Mouse (Mus musculus): ENCODE results near the gene B230118H07Rik. TPM values are rescaled to one million over a fixed set of nuclear protein-coding genes. Genes with fewer than 3 reads are reported as not detected.
"Not testable (repeated sequence)": the region's sequence is repeated elsewhere in the genome, so short reads cannot be mapped to it uniquely, and the experiment has no call there.

The B230118H07Rik gene
- polyA plus RNA-seq, 1 experiment from 2014 or later = 61.7 TPM

DNA sequence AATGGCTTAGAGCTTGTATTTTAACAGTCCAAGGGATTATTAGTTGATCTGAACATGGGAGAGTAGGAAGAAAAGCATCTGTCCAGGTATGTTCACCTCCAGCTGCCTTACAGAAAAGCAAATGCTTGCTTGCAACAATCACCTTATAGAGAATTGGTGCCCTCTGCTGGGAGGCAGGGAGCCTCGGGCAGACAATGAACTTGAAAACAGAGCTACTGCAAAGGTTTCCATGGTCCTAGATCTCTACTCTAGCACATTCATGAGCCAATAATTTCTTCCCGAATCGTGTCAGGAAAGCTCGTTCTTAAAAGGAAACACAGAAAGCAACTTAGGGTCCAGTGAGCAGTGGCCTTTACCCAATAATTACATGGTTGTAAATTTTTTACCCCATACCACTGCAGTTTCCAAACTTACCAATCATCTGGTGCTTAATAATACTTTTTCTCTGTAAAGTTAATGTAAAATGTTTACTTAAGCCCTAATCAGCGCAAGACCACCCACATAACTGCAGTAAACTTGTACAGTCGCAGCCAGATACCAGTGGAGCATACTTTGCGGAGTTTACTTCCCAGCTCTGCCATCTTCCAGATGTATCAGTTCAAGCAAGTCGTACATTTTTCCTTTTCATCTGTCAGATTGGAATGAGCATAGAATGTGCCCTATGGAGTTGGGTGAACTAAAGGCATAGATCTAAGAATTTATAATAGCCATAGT, 105.5 kb downstream of the B230118H07Rik start:
- Histone ChIP-seq H3K4me1 (ENCODE audit: control insufficient read depth, insufficient read depth, low read length) (no peaks in the 10 kb centered on the region), H3K9ac (ENCODE audit: low read length) (no peak overlapping the region), H3K27me3 (ENCODE audit: control insufficient read depth, insufficient read depth, low read length) (no peaks in the 10 kb centered on the region), H3K36me3 (ENCODE audit: control insufficient read depth, insufficient read depth, low read length) (no peaks in the 10 kb centered on the region), H3K9me3 (ENCODE audit: control insufficient read depth, low read length) (no peaks in the 10 kb centered on the region), H3K4me3 (ENCODE audit: low read depth, low read length) (no peak overlapping the region), H3K4me2 (ENCODE audit: low read depth, severe bottlenecking) (no peak overlapping the region), H3K27ac (replicated peaks; ENCODE audit: low read depth, low read length) (no peak overlapping the region)
- ATAC-seq (ENCODE audit: insufficient number of reproducible peaks, low FRiP score, low TSS enrichment, low read depth) (peak; percentile 35; the same call in 1 of the 2 replicates), DNase-seq (ENCODE audit: low spot score) (peak; percentile 28)
- 54% methylated on average over 8 of the region's 8 CpGs for WGBS

DNA sequence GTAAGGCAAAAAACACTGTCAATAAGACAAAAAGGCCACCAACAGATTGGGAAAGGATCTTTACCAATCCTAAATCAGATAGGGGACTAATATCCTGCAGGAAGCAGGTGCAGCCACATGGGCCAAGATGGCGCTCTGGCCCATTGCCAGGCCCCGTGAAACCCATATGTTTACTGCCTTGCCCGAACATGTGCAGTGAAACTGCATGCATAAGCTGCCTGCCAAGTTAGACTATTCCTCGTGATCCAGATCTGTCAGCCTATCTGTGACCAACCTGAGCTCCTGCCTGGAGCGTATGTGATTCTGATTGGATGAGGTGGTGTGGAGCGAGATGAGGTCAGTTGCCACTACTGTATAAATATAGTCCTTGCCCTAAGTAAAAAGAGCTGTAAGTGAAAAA, 112.4 kb downstream of the B230118H07Rik start:
- DNase-seq (ENCODE audit: low spot score); ATAC-seq (ENCODE audit: insufficient number of reproducible peaks, low FRiP score, low TSS enrichment, low read depth); H3K9me3 ChIP-seq (ENCODE audit: control insufficient read depth, low read length); H3K4me3 ChIP-seq (ENCODE audit: low read depth, low read length); H3K27ac ChIP-seq (replicated peaks; ENCODE audit: low read depth, low read length); H3K4me1 ChIP-seq (ENCODE audit: control insufficient read depth, insufficient read depth, low read length); H3K9ac ChIP-seq (ENCODE audit: low read length); H3K27me3 ChIP-seq (ENCODE audit: control insufficient read depth, insufficient read depth, low read length); H3K4me2 ChIP-seq (ENCODE audit: low read depth, severe bottlenecking); H3K36me3 ChIP-seq (ENCODE audit: control insufficient read depth, insufficient read depth, low read length): not testable (repeated sequence)
- WGBS = 85% methylated on average over 6 of the region's 6 CpGs

DNA sequence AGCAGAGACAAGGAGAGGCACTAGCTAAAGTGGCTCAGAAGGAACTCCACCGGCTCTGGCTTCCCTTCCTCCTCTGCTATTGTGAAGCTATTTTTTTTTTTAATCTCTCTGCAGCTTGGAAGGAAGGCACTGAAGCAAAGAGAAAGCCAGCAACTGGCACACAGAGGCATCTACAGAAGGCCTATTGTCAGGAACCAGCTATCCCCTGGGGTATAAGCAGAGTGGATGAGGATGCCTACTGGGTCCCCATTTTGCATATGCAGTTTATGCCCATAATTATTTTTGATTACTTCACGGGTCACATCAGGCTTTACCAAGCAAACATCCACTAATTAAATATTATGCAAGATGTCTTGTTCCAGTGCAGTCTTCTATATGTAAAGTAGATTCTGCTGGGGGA, 115.6 kb downstream of the B230118H07Rik start:
- H3K4me2 ChIP-seq (ENCODE audit: low read depth, severe bottlenecking) = no peak overlapping the region
- no peaks in the 10 kb centered on the region for H3K27me3 ChIP-seq (ENCODE audit: control insufficient read depth, insufficient read depth, low read length)
- no peaks in the 10 kb centered on the region for H3K36me3 ChIP-seq (ENCODE audit: control insufficient read depth, insufficient read depth, low read length)
- 71% methylated on average over 2 of the region's 2 CpGs for whole genome bisulfite sequencing
- H3K9me3 ChIP-seq (ENCODE audit: control insufficient read depth, low read length) = no peaks in the 10 kb centered on the region
- ATAC-seq (ENCODE audit: insufficient number of reproducible peaks, low FRiP score, low TSS enrichment, low read depth) (no peak), DNase-seq (ENCODE audit: low spot score) (no peak)
- H3K27ac ChIP-seq (replicated peaks; ENCODE audit: low read depth, low read length) = no peak overlapping the region
- no peak overlapping the region for H3K9ac ChIP-seq (ENCODE audit: low read length)
- H3K4me1 ChIP-seq (ENCODE audit: control insufficient read depth, insufficient read depth, low read length) = no peaks in the 10 kb centered on the region
- H3K4me3 ChIP-seq (ENCODE audit: low read depth, low read length) = no peak overlapping the region

DNA sequence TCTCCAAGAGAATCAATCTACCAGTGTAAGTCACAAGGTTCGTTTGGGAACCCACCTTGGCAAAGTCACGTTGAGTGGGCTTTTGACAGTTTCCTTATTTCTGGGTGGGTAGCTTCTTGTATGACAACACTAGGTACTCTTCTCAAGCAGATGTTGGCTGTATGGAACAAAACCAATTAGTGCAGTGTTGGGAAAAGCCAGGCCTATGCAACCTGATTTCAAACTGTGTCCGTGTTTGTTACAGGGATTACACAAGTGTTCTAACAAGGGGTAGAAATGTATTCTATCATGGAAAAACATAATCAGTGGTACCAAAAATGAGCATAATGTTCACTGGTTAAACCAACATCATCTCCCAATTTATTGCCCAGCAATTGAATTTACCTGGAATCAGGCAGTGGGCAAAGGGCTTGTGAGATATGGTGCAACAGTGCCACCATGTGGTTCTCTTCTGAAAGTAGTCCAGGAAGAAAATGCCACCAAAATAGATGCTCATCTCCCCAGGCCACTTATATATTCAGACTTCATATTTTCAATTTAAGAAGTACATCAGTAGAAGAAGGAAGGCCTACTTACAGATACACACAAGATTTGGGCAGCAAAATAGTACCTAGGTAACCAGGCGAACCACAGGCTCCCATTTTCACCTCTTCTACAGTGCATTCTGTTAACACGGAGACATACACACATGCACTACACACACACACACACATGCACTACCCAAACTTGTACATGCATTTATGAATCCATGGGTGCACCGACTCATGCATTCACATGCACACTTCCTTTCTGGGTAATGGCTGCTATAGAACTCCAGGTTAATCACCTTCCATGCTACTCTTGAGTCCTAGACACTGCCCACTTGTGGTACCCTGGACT, 123.6 kb downstream of the B230118H07Rik start:
- H3K9me3 ChIP-seq (ENCODE audit: control insufficient read depth, low read length) = no peaks in the 10 kb centered on the region
- DNase-seq (ENCODE audit: low spot score) (peak; percentile 61), ATAC-seq (ENCODE audit: insufficient number of reproducible peaks, low FRiP score, low TSS enrichment, low read depth) (no peak)
- no peaks in the 10 kb centered on the region for H3K4me1 ChIP-seq (ENCODE audit: control insufficient read depth, insufficient read depth, low read length)
- no peak overlapping the region for H3K4me2 ChIP-seq (ENCODE audit: low read depth, severe bottlenecking)
- H3K27me3 ChIP-seq (ENCODE audit: control insufficient read depth, insufficient read depth, low read length) = no peaks in the 10 kb centered on the region
- H3K27ac ChIP-seq (replicated peaks; ENCODE audit: low read depth, low read length) = no peak overlapping the region
- no peak overlapping the region for H3K9ac ChIP-seq (ENCODE audit: low read length)
- WGBS = 77% methylated on average over 6 of the region's 6 CpGs
- H3K4me3 ChIP-seq (ENCODE audit: low read depth, low read length) = no peak overlapping the region
- no peaks in the 10 kb centered on the region for H3K36me3 ChIP-seq (ENCODE audit: control insufficient read depth, insufficient read depth, low read length)

DNA sequence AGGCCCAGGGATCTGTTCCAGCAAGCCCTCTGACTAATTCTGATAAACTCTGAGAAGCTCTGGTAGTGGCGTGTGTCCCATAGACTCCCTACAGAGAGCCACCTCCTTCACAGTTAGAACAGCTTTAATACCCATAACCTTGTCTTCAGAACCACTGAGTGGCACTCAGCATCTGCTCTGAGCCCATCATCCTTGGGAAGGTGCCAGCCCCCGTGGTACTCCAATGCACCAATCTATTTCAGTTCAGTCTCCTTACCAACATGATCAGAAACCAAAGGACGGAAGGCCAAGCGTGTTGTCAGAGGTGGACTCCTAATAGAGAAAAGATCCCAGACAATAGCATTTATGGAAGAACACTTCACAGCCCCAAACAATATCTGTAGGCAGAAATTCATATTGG, 124.2 kb downstream of the B230118H07Rik start:
- Histone ChIP-seq H3K27me3 (ENCODE audit: control insufficient read depth, insufficient read depth, low read length) (no peaks in the 10 kb centered on the region), H3K4me2 (ENCODE audit: low read depth, severe bottlenecking) (no peak overlapping the region), H3K36me3 (ENCODE audit: control insufficient read depth, insufficient read depth, low read length) (no peaks in the 10 kb centered on the region), H3K9me3 (ENCODE audit: control insufficient read depth, low read length) (no peaks in the 10 kb centered on the region), H3K9ac (ENCODE audit: low read length) (no peak overlapping the region), H3K4me3 (ENCODE audit: low read depth, low read length) (no peak overlapping the region), H3K27ac (replicated peaks; ENCODE audit: low read depth, low read length) (no peak overlapping the region), H3K4me1 (ENCODE audit: control insufficient read depth, insufficient read depth, low read length) (no peaks in the 10 kb centered on the region)
- ATAC-seq (ENCODE audit: insufficient number of reproducible peaks, low FRiP score, low TSS enrichment, low read depth) = no peak
- DNase-seq (ENCODE audit: low spot score) = no peak
- 90% methylated on average over 4 of the region's 4 CpGs for WGBS

DNA sequence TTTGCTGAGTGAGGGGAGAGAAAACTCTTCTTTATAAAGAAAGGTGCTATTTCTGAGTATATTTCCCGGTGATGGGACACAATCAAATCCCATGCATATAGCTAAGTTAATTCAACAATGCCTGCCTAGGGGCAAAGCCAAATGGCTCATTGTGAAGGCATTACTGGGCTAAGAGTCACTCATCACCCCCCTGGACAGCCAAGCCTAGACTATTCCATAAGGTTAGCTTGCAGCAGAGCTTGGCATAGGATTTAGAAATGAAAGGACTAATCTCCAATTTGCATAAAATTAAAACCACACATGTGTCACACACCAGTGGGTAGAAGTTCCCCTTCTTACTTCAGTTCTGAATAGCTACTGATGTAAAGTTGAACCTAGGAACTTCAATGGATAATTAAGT, 128.8 kb downstream of the B230118H07Rik start:
- ATAC-seq (ENCODE audit: insufficient number of reproducible peaks, low FRiP score, low TSS enrichment, low read depth) = no peak
- Histone ChIP-seq H3K4me1 (ENCODE audit: control insufficient read depth, insufficient read depth, low read length) (no peaks in the 10 kb centered on the region), H3K4me3 (ENCODE audit: low read depth, low read length) (no peak overlapping the region), H3K27ac (replicated peaks; ENCODE audit: low read depth, low read length) (no peak overlapping the region), H3K9me3 (ENCODE audit: control insufficient read depth, low read length) (no peaks in the 10 kb centered on the region), H3K36me3 (ENCODE audit: control insufficient read depth, insufficient read depth, low read length) (no peaks in the 10 kb centered on the region), H3K27me3 (ENCODE audit: control insufficient read depth, insufficient read depth, low read length) (no peaks in the 10 kb centered on the region), H3K4me2 (ENCODE audit: low read depth, severe bottlenecking) (no peak overlapping the region), H3K9ac (ENCODE audit: low read length) (no peak overlapping the region)
- DNase-seq (ENCODE audit: low spot score) = no peak
- WGBS = 92% methylated on average over 1 of the region's 1 CpGs

DNA sequence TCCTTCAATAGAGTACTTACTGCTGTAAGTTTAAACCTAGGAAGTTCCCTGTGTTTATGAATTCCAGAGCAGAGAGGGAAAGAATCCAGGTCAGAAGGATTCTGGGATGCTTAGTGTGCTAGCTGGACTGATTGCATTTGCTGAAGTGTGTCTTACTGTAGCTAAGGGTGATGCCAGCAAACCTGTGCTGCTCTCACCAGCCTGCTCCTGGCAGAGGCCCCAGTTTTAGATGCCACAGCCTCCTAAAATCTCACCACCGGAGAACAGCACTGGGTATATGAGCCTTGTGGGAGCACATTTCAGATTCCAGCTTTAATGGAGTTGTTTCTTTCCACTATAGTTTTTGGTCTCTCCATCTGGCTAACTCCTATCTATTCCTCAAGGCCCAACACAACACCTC, 129.4 kb downstream of the B230118H07Rik start:
- Histone ChIP-seq H3K36me3 (ENCODE audit: control insufficient read depth, insufficient read depth, low read length) (no peaks in the 10 kb centered on the region), H3K4me3 (ENCODE audit: low read depth, low read length) (no peak overlapping the region), H3K27me3 (ENCODE audit: control insufficient read depth, insufficient read depth, low read length) (no peaks in the 10 kb centered on the region), H3K9ac (ENCODE audit: low read length) (no peak overlapping the region), H3K9me3 (ENCODE audit: control insufficient read depth, low read length) (no peaks in the 10 kb centered on the region), H3K27ac (replicated peaks; ENCODE audit: low read depth, low read length) (no peak overlapping the region), H3K4me2 (ENCODE audit: low read depth, severe bottlenecking) (no peak overlapping the region), H3K4me1 (ENCODE audit: control insufficient read depth, insufficient read depth, low read length) (no peaks in the 10 kb centered on the region)
- 70% methylated on average over 1 of the region's 1 CpGs for WGBS
- ATAC-seq (ENCODE audit: insufficient number of reproducible peaks, low FRiP score, low TSS enrichment, low read depth) (no peak), DNase-seq (ENCODE audit: low spot score) (no peak)

Measured in limb, embryonic 11.5 days (tissue).